Mouse (Mus musculus) embryonic fibroblast, embryonic 13.5 days (primary cell): Measurements from ENCODE around the gene Scarf2.

ENCODE experiments used
- CTCF ChIP-seq: IDR thresholded peaks from 2 replicates; pipeline ENCODE4 v1.5.1; 2011; ENCODE audit warnings: mild to moderate bottlenecking, control low read depth, low read length, moderate library complexity, borderline replicate concordance; ENCODE audit not compliant: insufficient read depth
- POLR2A ChIP-seq: IDR thresholded peaks from 2 replicates; pipeline ENCODE4 v1.6.1; 2011; ENCODE audit warnings: low read depth, mild to moderate bottlenecking, control low read depth, low read length, moderate library complexity

DNA sequence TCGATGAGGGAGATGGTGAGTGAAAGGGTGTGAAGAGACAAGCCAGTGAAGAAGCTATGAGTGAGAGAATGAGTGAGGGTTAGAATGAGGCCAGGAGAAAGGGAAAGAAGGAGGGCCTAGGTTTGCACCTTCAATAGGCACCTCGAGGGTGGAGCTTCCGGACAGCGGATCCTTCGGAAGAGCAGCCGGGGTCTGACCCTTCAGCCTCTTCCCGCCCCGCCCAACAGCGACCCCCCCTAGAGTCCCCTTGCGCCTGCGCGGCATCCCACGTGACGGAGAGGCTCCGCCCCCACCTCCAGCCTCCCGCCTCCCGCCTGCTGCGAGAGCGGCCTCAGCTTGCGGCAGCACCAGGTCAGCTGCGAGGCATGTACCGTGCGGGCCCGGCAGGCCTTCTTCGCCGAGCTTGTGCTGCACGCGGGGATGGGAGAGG, 37.7 kb upstream of the Scarf2 start, which contains the start of gene Klhl22:
- TF ChIP-seq CTCF (no peak), POLR2A (peak; percentile 97)
